Comparison of ENCODE assay signal across 9 mouse cellular contexts in genomic region chr16:11461612-11462011, GRCm38 (mm10).
DNase-seq lines count a peak whose midpoint lies in the region; ATAC-seq and TF ChIP-seq lines count a peak whose summit lies in the region.
"Had no signal": no experiment of that assay in that cellular context is flagged by ENCODE, and none has a peak within 500 bp of the region (broad histone marks: within the 10 kb centered on the region; RNA-seq: fewer than 3 reads in every experiment).

No protein-coding gene starts in this region.

- H3K27me3 ChIP-seq in hindbrain, postnatal 0 days (ENCODE audit: insufficient read depth, low read length) = no peaks in the 10 kb centered on the region
- H3K27me3 ChIP-seq in hindbrain, embryonic 11.5 days (ENCODE audit: control insufficient read depth, insufficient read depth, low read length) = no peaks in the 10 kb centered on the region
- H3K27me3 ChIP-seq in heart, embryonic 10.5 days (ENCODE audit: insufficient read depth, poor library complexity, severe bottlenecking) = no peaks in the 10 kb centered on the region
- no peaks in the 10 kb centered on the region for H3K27me3 ChIP-seq in intestine, postnatal 0 days (replicated peaks; ENCODE audit: control insufficient read depth, insufficient read depth, low read length)
- H3K27me3 ChIP-seq: Patski had no signal

- no peak overlapping the region for H3K9ac ChIP-seq in hindbrain, postnatal 0 days (replicated peaks; ENCODE audit: low read length)
- H3K9ac ChIP-seq in hindbrain, embryonic 11.5 days (ENCODE audit: low read depth, low read length) = no peak overlapping the region
- no peak overlapping the region for H3K9ac ChIP-seq in intestine, postnatal 0 days (ENCODE audit: low read depth, low read length)

- no peak for TF ChIP-seq CTCF in hindbrain, postnatal 0 days (IDR thresholded peaks at IDR 0.05; ENCODE audit: low read depth)
- TF ChIP-seq CTCF in intestine, postnatal 0 days (IDR thresholded peaks at IDR 0.05; ENCODE audit: low read depth) = no peak

- no peaks in the 10 kb centered on the region for H3K36me3 ChIP-seq in hindbrain, postnatal 0 days (ENCODE audit: insufficient read depth, low read length)
- no peaks in the 10 kb centered on the region for H3K36me3 ChIP-seq in hindbrain, embryonic 11.5 days (ENCODE audit: control insufficient read depth, insufficient read depth, low read length)
- no peaks in the 10 kb centered on the region for H3K36me3 ChIP-seq in heart, embryonic 10.5 days
- H3K36me3 ChIP-seq in intestine, postnatal 0 days (ENCODE audit: control insufficient read depth, insufficient read depth) = peaks cover 5% of the 10 kb centered on the region; the same call in 1 of the 2 replicates

- no peaks in the 10 kb centered on the region for H3K9me3 ChIP-seq in hindbrain, postnatal 0 days (ENCODE audit: low read length)
- H3K9me3 ChIP-seq in hindbrain, embryonic 11.5 days (ENCODE audit: control insufficient read depth, low read length) = no peaks in the 10 kb centered on the region
- no peaks in the 10 kb centered on the region for H3K9me3 ChIP-seq in heart, embryonic 10.5 days
- H3K9me3 ChIP-seq in intestine, postnatal 0 days (ENCODE audit: control insufficient read depth) = no peaks in the 10 kb centered on the region

- 0 out of 2 replicates have a peak overlapping the region, but pooled peaks have one; percentile 7 for H3K27ac ChIP-seq in hindbrain, postnatal 0 days
- H3K27ac ChIP-seq in hindbrain, embryonic 11.5 days (ENCODE audit: low read depth, low read length) = no peak overlapping the region
- H3K27ac ChIP-seq in heart, embryonic 10.5 days = peak overlapping the region; percentile 88
- H3K27ac ChIP-seq in intestine, postnatal 0 days (ENCODE audit: low read depth, low read length) = no peak overlapping the region

- no peak overlapping the region for H3K4me2 ChIP-seq in hindbrain, postnatal 0 days (ENCODE audit: low read depth, low read length)
- H3K4me2 ChIP-seq in hindbrain, embryonic 11.5 days (replicated peaks; ENCODE audit: low read depth, low read length) = no peak overlapping the region
- no peak overlapping the region for H3K4me2 ChIP-seq in intestine, postnatal 0 days (replicated peaks; ENCODE audit: low read depth)

- 65% methylated on average over 7 of the region's 7 CpGs for WGBS in hindbrain, postnatal 0 days
- 78% methylated on average over 7 of the region's 7 CpGs for WGBS in hindbrain, embryonic 11.5 days
- 41% methylated on average over 7 of the region's 7 CpGs for WGBS in heart, embryonic 10.5 days
- 75% methylated on average over 7 of the region's 7 CpGs for WGBS in intestine, postnatal 0 days

- no peaks in the 10 kb centered on the region for H3K4me1 ChIP-seq in hindbrain, postnatal 0 days (ENCODE audit: insufficient read depth, low read length)
- no peaks in the 10 kb centered on the region for H3K4me1 ChIP-seq in hindbrain, embryonic 11.5 days (replicated peaks; ENCODE audit: control insufficient read depth, insufficient read depth, low read length)
- H3K4me1 ChIP-seq in heart, embryonic 10.5 days = peaks cover 28% of the 10 kb centered on the region
- H3K4me1 ChIP-seq in intestine, postnatal 0 days (replicated peaks; ENCODE audit: control insufficient read depth, insufficient read depth, low read length) = 0 out of 2 replicates have a peak, but pooled peaks cover 4% of the 10 kb centered on the region

- DNase-seq in hindbrain, postnatal 0 days (ENCODE audit: low spot score) = no peak
- DNase-seq in hindbrain, embryonic 11.5 days (ENCODE audit: low spot score) = no peak
- DNase-seq in cerebellum, adult 8-10 months = peak; percentile 41
- no peak for DNase-seq in heart, embryonic 10.5 days (ENCODE audit: low spot score)
- DNase-seq in left cerebral cortex, adult 18-20 months (ENCODE audit: low spot score in 2 of 2) = peak; percentile 41 to 75
- peak; percentile 41 to 55 for DNase-seq in lung, postnatal 4 days
- no peak for DNase-seq in embryo, embryonic 9.5 days (ENCODE audit: extremely low spot score)

- H3K4me3 ChIP-seq in hindbrain, postnatal 0 days (ENCODE audit: low read length) = no peak overlapping the region
- no peak overlapping the region for H3K4me3 ChIP-seq in hindbrain, embryonic 11.5 days (ENCODE audit: low read depth, low read length)
- H3K4me3 ChIP-seq in heart, embryonic 10.5 days = no peak overlapping the region
- H3K4me3 ChIP-seq in intestine, postnatal 0 days (ENCODE audit: low read depth, low read length) = no peak overlapping the region

- ATAC-seq in hindbrain, postnatal 0 days = no peak
- no peak for ATAC-seq in hindbrain, embryonic 11.5 days (ENCODE audit: low FRiP score)
- ATAC-seq in intestine, postnatal 0 days = no peak
- ATAC-seq: Patski had no signal

Comparison
In these comparisons a context has a peak if more than half of its experiments do, and no peak if none do; other contexts are left out.
1. H3K27ac ChIP-seq: peak in hindbrain, postnatal 0 days (single experiment) and heart, embryonic 10.5 days (single experiment); none in hindbrain, embryonic 11.5 days (single experiment) and intestine, postnatal 0 days (single experiment).
2. DNase-seq: peak in cerebellum, adult 8-10 months (single experiment), left cerebral cortex, adult 18-20 months (2 of 2) and lung, postnatal 4 days (2 of 2); none in hindbrain, postnatal 0 days (single experiment), hindbrain, embryonic 11.5 days (single experiment), heart, embryonic 10.5 days (single experiment) and embryo, embryonic 9.5 days (single experiment).